Mouse (Mus musculus) cortical plate, adult 2 months (tissue): ENCODE data around the gene Khk.

ENCODE experiments used
- CTCF ChIP-seq: fragments of 200-500 bp; IDR thresholded peaks from 2 replicates; pipeline ENCODE4 v1.5.1; 2011; ENCODE audit warnings: mild to moderate bottlenecking, control low read depth, low read length; ENCODE audit not compliant: insufficient read depth; ENCODE audit errors: extremely low read depth
- POLR2A ChIP-seq: fragments of 200-500 bp; IDR thresholded peaks from 2 replicates; pipeline ENCODE4 v1.6.1; 2011; ENCODE audit warnings: mild to moderate bottlenecking, low read length, control low read depth; ENCODE audit not compliant: insufficient read depth; ENCODE audit errors: extremely low read depth

DNA sequence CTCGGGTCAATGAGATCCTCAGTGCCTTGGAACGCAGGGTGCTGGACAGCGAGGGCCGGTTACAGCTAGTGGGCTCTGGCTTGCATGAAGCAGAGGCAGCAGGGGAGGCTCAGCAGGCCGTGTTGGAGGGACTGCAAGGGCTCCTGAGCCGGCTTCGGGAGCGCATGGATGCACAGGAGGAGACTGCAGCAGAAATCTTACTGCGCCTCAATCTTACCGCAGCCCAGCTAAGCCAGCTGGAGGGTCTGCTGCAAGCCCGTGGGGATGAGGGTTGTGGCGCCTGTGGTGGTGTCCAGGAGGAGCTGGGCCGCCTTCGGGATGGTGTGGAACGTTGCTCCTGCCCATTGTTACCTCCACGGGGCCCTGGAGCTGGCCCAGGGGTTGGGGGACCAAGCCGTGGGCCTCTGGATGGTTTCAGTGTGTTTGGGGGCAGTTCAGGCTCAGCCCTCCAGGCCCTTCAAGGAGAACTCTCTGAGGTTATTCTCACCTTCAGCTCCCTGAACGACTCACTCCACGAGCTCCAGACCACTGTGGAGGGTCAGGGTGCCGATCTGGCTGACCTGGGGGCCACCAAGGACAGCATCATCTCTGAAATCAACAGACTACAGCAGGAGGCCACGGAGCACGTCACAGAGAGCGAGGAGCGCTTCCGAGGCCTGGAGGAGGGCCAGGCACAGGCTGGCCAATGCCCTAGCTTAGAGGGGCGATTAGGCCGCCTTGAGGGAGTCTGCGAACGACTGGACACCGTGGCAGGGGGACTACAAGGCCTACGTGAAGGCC lies 3.1 kb upstream of the Khk start:
- no peak for TF ChIP-seq POLR2A
- TF ChIP-seq CTCF: no peak
